Mouse (Mus musculus): ENCODE measurements at regions not wholly inside any gene's neighbourhood (a gene's known extent, or its start where the extent isn't known, plus 50 kb on each side); places are given as distances from the start of the nearest gene placed in this dataset.
A peak's percentile ranks its signal among the peaks of the same experiment; 100 is the strongest.

DNA sequence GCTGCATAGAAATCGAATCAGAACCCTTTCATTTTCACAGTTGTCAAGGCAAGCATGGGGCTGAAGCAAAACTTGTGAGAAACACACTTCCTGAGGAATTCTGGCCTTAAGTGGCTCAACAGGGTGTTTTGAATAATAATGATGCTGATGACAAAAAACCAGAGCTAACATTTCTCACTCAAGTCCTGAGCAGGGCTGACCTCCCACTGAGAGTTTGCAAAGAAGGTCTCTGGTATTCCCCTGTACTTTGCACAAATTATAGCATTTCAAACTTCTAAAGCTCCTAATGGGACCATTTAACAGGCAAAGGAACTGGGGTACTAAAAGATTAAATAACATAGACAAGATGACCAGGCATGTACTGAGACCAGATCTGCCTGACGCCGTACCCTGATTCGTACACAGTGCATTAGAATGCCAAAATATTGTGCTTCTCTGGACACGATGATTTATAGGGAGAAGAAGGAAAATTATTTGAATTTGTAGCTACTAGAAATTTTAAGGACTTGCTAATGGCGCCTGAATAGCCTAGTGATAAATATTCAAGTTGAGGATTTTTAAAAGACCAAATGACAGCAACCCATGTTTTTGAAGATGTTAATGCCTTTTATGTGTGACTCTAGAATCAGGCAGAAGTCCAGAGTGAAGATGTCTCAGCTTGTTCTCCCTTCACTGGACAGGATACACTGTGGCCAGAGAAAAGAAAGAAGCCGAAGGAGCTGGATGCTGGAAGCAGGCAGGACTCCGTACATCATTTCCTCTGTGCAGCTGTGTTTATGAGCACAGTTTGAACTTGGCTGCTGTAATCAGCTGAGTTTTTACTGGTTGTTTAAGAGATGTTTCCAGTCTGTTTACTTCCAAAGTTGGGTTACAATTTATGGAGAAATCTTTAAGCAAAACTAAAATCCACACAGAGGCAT, 1056.7 kb downstream of the Fam19a2 start:
- peak; percentile 1 to 3 for DNase-seq

DNA sequence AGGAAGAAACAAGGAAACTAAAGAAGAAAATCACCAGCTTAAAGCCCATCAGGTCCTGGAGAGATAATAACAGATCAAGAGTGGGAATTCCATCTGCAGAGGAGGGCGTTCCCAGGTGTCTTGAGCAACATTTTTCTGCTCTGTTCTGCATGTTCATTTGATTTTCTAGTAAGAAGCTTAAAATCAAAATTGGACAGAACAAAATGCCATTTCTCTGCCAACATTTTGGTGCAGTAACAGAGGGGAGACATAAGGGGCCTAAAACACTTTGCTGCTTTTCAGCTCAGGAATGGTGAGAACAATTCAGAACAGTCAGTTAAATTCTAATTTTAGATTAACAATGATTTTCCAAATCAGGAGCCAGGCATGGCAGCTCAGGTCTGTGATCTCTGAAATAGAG, 1056.8 kb downstream of the Slc16a7 start:
- DNase-seq: no peak

DNA sequence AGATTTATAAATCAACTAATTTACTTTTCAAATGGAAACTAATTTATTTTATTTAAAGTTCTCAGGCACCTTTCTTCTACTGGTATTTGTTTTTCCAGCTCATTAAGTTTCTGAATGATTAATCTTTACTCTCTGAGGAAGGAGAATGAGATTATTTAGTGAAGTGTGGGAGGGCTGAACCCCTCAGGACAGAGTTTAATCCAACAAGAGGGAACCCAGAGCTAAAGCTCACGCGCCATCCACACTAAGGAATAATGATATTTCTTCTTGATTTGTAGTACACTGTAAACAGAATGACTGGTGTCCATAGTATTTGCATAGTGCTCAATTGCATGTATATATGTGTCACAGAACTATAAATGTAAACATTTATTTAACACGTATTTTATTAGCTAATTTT, 1050.3 kb downstream of the Slc16a7 start:
- DNase-seq: no peak

GRCm38 (mm10) chr10:124349300-124349699, 1040.0 kb downstream of the Slc16a7 start:
- DNase-seq: peak; percentile 65 to 70

DNA sequence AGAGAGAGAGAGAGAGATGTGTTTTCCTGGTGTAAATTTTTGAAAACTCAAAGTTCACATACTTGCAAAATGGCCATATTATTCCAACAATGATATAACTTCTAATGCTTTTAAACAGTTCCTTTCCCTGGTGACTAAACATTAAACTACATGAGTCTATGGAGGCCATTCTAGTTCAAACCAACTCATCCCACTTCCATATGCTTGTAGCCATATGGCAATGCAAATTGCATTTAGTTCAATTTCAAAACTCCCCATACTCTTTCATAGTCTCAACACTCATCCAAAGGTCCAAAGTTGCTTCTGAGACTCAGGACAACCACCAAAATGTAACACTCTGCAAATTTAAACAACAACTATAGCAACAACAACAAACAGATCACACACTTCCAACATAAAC, 1026.5 kb downstream of the Slc16a7 start:
- DNase-seq: no peak

DNA sequence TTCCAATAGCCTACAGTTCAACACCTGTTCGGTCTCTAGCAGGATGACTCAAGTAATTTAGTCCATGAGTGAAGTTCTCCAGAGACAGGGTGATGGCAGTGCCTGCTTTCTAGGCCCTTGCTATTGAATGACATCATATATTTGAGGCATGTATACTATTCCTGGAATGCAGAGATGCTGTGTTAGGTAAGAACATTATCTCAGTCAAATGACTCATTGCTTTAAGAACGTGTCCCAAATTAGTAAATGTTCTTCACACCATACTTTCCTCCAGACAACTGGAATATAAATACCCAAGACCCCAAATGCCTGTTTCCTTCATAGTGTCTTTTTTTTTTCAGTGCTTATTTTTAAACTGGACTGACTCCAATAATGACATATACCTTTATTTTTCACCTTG, 1018.3 kb downstream of the Slc16a7 start:
- no peak for DNase-seq

GRCm38 (mm10) chr10:124402647-124403046, 986.6 kb downstream of the Slc16a7 start:
- no peak for DNase-seq

DNA sequence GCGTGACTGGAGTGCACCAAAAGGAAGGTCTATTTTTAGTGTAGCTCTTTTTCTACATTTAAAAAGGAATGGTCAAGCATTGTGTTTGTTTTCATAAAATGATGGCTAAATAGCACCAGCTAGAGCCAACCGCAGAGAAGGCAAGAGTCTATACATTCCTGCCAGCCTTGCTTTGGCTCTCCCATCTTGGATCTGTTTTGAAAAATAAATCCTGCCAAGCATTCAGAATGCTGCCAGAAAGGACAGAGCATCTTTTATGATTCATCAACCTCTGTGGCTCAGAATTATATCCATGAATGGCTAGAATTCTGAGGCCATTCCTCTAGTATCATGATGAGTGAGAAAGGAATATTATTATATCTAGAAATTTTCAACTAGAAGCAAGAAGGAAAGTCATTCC, 979.6 kb downstream of the Slc16a7 start:
- DNase-seq: peak; percentile 63 to 65

DNA sequence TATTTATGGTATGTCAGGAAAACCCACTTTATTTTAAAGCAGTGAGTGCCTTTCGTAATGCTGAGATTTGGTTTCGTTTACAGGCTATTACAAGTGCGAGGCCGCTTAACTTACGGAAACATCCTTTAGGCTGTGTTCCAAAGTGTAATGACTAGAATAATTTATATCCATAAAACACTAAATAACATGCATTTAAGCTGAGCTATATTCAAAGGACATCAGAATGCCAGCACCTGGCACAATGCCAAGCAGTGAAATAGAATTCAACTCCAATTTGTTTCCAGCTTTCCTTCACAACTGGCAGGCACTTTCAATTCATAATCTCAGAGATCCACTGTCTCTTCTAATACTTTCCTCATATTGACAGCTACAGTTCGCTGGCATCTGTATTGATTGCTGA, 972.7 kb downstream of the Slc16a7 start:
- DNase-seq: peak; percentile 11 to 20

DNA sequence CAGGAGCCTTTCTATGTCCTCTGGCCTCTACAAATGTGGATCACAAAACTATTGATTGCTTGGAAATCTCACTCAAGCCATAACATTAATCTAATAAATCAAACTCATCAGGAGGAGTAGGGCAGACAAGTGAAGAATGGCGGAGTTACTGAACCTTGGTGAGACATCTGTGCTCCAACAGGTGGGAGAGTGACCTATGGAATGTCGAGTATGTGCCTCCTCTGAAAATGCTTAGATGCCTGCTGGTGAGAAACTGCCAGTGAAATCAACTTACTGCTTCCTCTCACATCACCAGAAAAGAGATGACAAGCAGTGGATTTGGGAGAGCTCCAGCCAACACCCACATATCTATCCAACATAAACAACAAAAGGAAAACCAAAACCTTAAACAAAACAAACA, 965.8 kb downstream of the Slc16a7 start:
- DNase-seq: no peak
